Mouse (Mus musculus) erythroblast, embryonic 14.5 days (primary cell): ENCODE measurements around the gene Col4a5.

ENCODE experiments used
- GATA1 ChIP-seq: IDR thresholded peaks from 2 replicates; pipeline ENCODE4 v1.6.1; 2012; ENCODE audit warnings: low read length, inconsistent platforms, mixed read lengths
- TAL1 ChIP-seq: IDR thresholded peaks from 3 replicates; pipeline ENCODE4 v1.6.1; 2012; ENCODE audit warnings: low read length, inconsistent platforms, mixed read lengths

DNA sequence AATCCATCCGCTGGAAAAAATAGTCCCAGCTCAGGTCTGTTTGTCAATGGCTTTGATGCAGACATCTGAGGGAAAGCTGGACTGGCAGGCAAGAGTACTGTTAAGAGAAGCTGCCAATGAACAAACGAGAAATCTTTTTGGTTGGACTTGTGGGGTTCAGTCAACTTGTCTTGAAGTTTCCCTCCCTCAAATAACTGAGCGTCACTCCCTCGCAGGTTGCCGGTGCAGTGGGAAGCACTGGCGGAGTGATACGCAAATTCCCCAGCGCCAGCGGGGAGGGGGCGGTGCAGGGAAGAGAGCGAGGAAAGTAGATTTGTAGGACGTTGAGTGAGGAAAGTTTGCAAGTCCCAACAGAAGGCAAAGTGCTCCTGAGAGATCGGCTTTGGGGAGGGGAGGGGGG is at the start of gene Col4a5:
- TF ChIP-seq TAL1 = no peak
- no peak for TF ChIP-seq GATA1
